Mouse (Mus musculus): ENCODE results near the gene Oard1. TPM values are rescaled to one million over a fixed set of nuclear protein-coding genes. Genes with fewer than 3 reads are reported as not detected.

Gene Oard1
- total and polyA plus RNA-seq, 3 experiments: 30.6 to 59.4 (median 32.6) TPM

GRCm38 (mm10) chr17:48463391-48463790 lies 53.6 kb downstream of the Oard1 start:
- no peak for DNase-seq (ENCODE audit: extremely low read depth)
- Histone ChIP-seq H3K4me2 (ENCODE audit: insufficient read depth, low read depth, poor library complexity, severe bottlenecking) (no peak overlapping the region), H3K9me3 (replicated peaks; ENCODE audit: low read length) (no peaks in the 10 kb centered on the region), H3K4me1 (ENCODE audit: control insufficient read depth in 1 of 2, insufficient read depth in 2 of 2) (no peaks in the 10 kb centered on the region), H3K4me3 (replicated peaks in 1 of 3; ENCODE audit: low read depth in 2 of 3, low read length in 2 of 3, poor library complexity in 1 of 3) (no peak overlapping the region), H3K27me3 (replicated peaks) (peaks cover 14% of the 10 kb centered on the region), H3K27ac (ENCODE audit: insufficient read depth, low read depth) (no peak overlapping the region), H3K36me3 (replicated peaks in 1 of 2; ENCODE audit: control insufficient read depth in 1 of 2, insufficient read depth in 1 of 2, low read length in 1 of 2) (no peaks in the 10 kb centered on the region), H3K79me2 (replicated peaks; ENCODE audit: control insufficient read depth, extremely low read depth, insufficient read depth, poor library complexity, severe bottlenecking) (no peaks in the 10 kb centered on the region), H3K9ac (ENCODE audit: insufficient read depth, low read depth) (no peak overlapping the region)
- in situ Hi-C loops (cut with MboI; ENCODE audit: low pct_ligation_motif_present, low pct_unique_long_range_greater_than_20kb, low sequenced_read_pairs): loop anchor here (25.0 kb wide), 1 partner anchor 949 kb away; no protein-coding TSS in a partner anchor
- dilution Hi-C loops (cut with MboI; ENCODE audit: extremely low pct_ligation_motif_present, extremely low pct_unique_long_range_greater_than_20kb, low sequenced_read_pairs): no loop called here
- no peak for TF ChIP-seq PAX5 (IDR thresholded peaks at IDR 0.05; ENCODE audit: low read length)
- no peak for TF ChIP-seq MAFK (IDR thresholded peaks at IDR 0.05; ENCODE audit: insufficient replicate concordance, low read length)
- no peak for TF ChIP-seq IRF4 (IDR thresholded peaks at IDR 0.05; ENCODE audit: low read depth, low read length)
- no peak for TF ChIP-seq ZNF384 (IDR thresholded peaks at IDR 0.05; ENCODE audit: low read depth, low read length)
- TF ChIP-seq MAZ (IDR thresholded peaks at IDR 0.05; ENCODE audit: low read depth, low read length): no peak
- TF ChIP-seq SMC3 (IDR thresholded peaks at IDR 0.05; ENCODE audit: low read depth, low read length): no peak
- no peak for TF ChIP-seq NRF1 (IDR thresholded peaks at IDR 0.05; ENCODE audit: low read depth, low read length)
- TF ChIP-seq RAD21 (IDR thresholded peaks at IDR 0.05; ENCODE audit: low read depth, low read length): no peak
- TF ChIP-seq JUND (conservative IDR thresholded peaks at IDR 0.05; ENCODE audit: low read depth, low read length): no peak
- TF ChIP-seq ZC3H11A (IDR thresholded peaks at IDR 0.05; ENCODE audit: low read depth, low read length): no peak
- TF ChIP-seq KAT2A (IDR thresholded peaks at IDR 0.05; ENCODE audit: insufficient replicate concordance, low read length): no peak
- TF ChIP-seq CTCF (conservative IDR thresholded peaks at IDR 0.05 in 1 of 2, IDR thresholded peaks at IDR 0.05 in 1 of 2; ENCODE audit: low read depth in 2 of 2, low read length in 2 of 2): no peak

Other genes starting within 250 kb of the Oard1 start
- gene A530064D06Rik, start 242.7 kb upstream of the Oard1 start, total RNA-seq (2012; rRNA removed): not detected in 2 replicates
- 0.15 and 0.20 TPM in 2 replicates for gene A530064D06Rik, start 242.7 kb upstream of the Oard1 start, total RNA-seq (2014; rRNA removed)
- 0.60 and 0.68 TPM in 2 replicates for gene A530064D06Rik, start 242.7 kb upstream of the Oard1 start, polyA plus RNA-seq (2012; ENCODE audit: insufficient read length, low read depth)
- gene Trem1, start 177.2 kb upstream of the Oard1 start, total RNA-seq (2012; rRNA removed): 0.08 TPM in 1 of 2 replicates, not detected in the other
- 0.17 and 0.32 TPM in 2 replicates for gene Trem1, start 177.2 kb upstream of the Oard1 start, total RNA-seq (2014; rRNA removed)
- 0.25 and 0.29 TPM in 2 replicates for gene Trem1, start 177.2 kb upstream of the Oard1 start, polyA plus RNA-seq (2012; ENCODE audit: insufficient read length, low read depth)
- gene Trem3, start 162.2 kb upstream of the Oard1 start, total RNA-seq (2012; rRNA removed): not detected in 2 replicates
- gene Trem3, start 162.2 kb upstream of the Oard1 start, total RNA-seq (2014; rRNA removed): not detected in 2 replicates
- gene Trem3, start 162.2 kb upstream of the Oard1 start, polyA plus RNA-seq (2012; ENCODE audit: insufficient read length, low read depth): not detected in 2 replicates
- gene Treml4, start 145.7 kb upstream of the Oard1 start, total RNA-seq (2012; rRNA removed): 0.13 TPM in 1 of 2 replicates, not detected in the other
- 0.22 and 0.55 TPM in 2 replicates for gene Treml4, start 145.7 kb upstream of the Oard1 start, total RNA-seq (2014; rRNA removed)
- 1.1 TPM in 2 replicates for gene Treml4, start 145.7 kb upstream of the Oard1 start, polyA plus RNA-seq (2012; ENCODE audit: insufficient read length, low read depth)
- 1.3 and 2.4 TPM in 2 replicates for gene Treml2, start 110.5 kb upstream of the Oard1 start, total RNA-seq (2012; rRNA removed)
- 5.5 and 6.4 TPM in 2 replicates for gene Treml2, start 110.5 kb upstream of the Oard1 start, total RNA-seq (2014; rRNA removed)
- 9.8 and 10.2 TPM in 2 replicates for gene Treml2, start 110.5 kb upstream of the Oard1 start, polyA plus RNA-seq (2012; ENCODE audit: insufficient read length, low read depth)
- gene B430306N03Rik, start 93.9 kb upstream of the Oard1 start, total RNA-seq (2012; rRNA removed): 0.08 TPM in 1 of 2 replicates, not detected in the other
- 0.21 and 0.35 TPM in 2 replicates for gene B430306N03Rik, start 93.9 kb upstream of the Oard1 start, total RNA-seq (2014; rRNA removed)
- gene B430306N03Rik, start 93.9 kb upstream of the Oard1 start, polyA plus RNA-seq (2012; ENCODE audit: insufficient read length, low read depth): 1.0 and 1.6 TPM in 2 replicates
- gene Trem2, start 63.6 kb upstream of the Oard1 start, total RNA-seq (2012; rRNA removed): not detected in 2 replicates
- not detected in 2 replicates for gene Trem2, start 63.6 kb upstream of the Oard1 start, total RNA-seq (2014; rRNA removed)
- not detected in 2 replicates for gene Trem2, start 63.6 kb upstream of the Oard1 start, polyA plus RNA-seq (2012; ENCODE audit: insufficient read length, low read depth)
- not detected in 2 replicates for gene Treml1, start 50.1 kb upstream of the Oard1 start, total RNA-seq (2012; rRNA removed)
- not detected in 2 replicates for gene Treml1, start 50.1 kb upstream of the Oard1 start, total RNA-seq (2014; rRNA removed)
- gene Treml1, start 50.1 kb upstream of the Oard1 start, polyA plus RNA-seq (2012; ENCODE audit: insufficient read length, low read depth): not detected in 2 replicates
- 25.2 and 29.3 TPM in 2 replicates for gene Nfya, start 108 bp upstream of the Oard1 start, total RNA-seq (2012; rRNA removed)
- 18.6 and 26.9 TPM in 2 replicates for gene Nfya, start 108 bp upstream of the Oard1 start, total RNA-seq (2014; rRNA removed)
- 44.2 and 50.4 TPM in 2 replicates for gene Nfya, start 108 bp upstream of the Oard1 start, polyA plus RNA-seq (2012; ENCODE audit: insufficient read length, low read depth)
- 0.13 TPM in 1 of 2 replicates, not detected in the other for gene Apobec2, start 22.9 kb downstream of the Oard1 start, total RNA-seq (2012; rRNA removed)
- gene Apobec2, start 22.9 kb downstream of the Oard1 start, total RNA-seq (2014; rRNA removed): 0.21 TPM in 1 of 2 replicates, not detected in the other
- 0.23 and 0.70 TPM in 2 replicates for gene Apobec2, start 22.9 kb downstream of the Oard1 start, polyA plus RNA-seq (2012; ENCODE audit: insufficient read length, low read depth)
- not detected in 2 replicates for gene Tspo2, start 41.5 kb downstream of the Oard1 start, total RNA-seq (2012; rRNA removed)
- not detected in 2 replicates for gene Tspo2, start 41.5 kb downstream of the Oard1 start, total RNA-seq (2014; rRNA removed)
- not detected in 2 replicates for gene Tspo2, start 41.5 kb downstream of the Oard1 start, polyA plus RNA-seq (2012; ENCODE audit: insufficient read length, low read depth)
- gene Unc5cl, start 44.9 kb downstream of the Oard1 start, total RNA-seq (2012; rRNA removed): 0.21 and 0.34 TPM in 2 replicates
- not detected in 2 replicates for gene Unc5cl, start 44.9 kb downstream of the Oard1 start, total RNA-seq (2014; rRNA removed)
- 0.09 TPM in 1 of 2 replicates, not detected in the other for gene Unc5cl, start 44.9 kb downstream of the Oard1 start, polyA plus RNA-seq (2012; ENCODE audit: insufficient read length, low read depth)

Measured in CH12.LX (cell line).